Mouse (Mus musculus): ENCODE data around the gene Kank4.

GRCm38 (mm10) chr4:98845687-98846125 lies 28.4 kb upstream of the Kank4 start:
- TF ChIP-seq CTCF (IDR thresholded peaks at IDR 0.05) (no peak), EP300 (IDR thresholded peaks at IDR 0.05) (no peak)

Data from lung, postnatal 0 days (tissue).